Mouse (Mus musculus) neutrophil, adult 5-6 weeks (primary cell): ENCODE data around the gene Tmpo. TPM values are rescaled to one million over a fixed set of nuclear protein-coding genes. Genes with fewer than 3 reads are reported as not detected.
"Not testable (repeated sequence)": the region's sequence is repeated elsewhere in the genome, so short reads cannot be mapped to it uniquely, and the experiment has no call there.

Experiments
- ATAC-seq: fragments of 151-379, 151-347 bp; 2 replicates; pipeline ENCODE4 v1.8.0; 2017; ENCODE audit warnings: mild to moderate bottlenecking, moderate TSS enrichment; ENCODE audit not compliant: insufficient number of reproducible peaks, poor library complexity, low FRiP score, severe bottlenecking; ENCODE audit errors: extremely low read depth
- total RNA-seq: library from RNA; stranded (forward); fragments of 200-1000 nt; gene quantifications from 2 replicates; pipeline ENCODE4 v1.2.3, GENCODE M21; 2017

Tmpo gene
- total RNA-seq, 1 experiment from 2014 or later: 326 TPM

GRCm38 (mm10) chr10:91187872-91188271 lies 6.8 kb upstream of the Tmpo start:
- peak; percentile 89 for ATAC-seq

GRCm38 (mm10) chr10:91187349-91187748 lies 6.2 kb upstream of the Tmpo start:
- no peak for ATAC-seq

GRCm38 (mm10) chr10:91185721-91186120 lies 4.6 kb upstream of the Tmpo start:
- no peak for ATAC-seq

DNA sequence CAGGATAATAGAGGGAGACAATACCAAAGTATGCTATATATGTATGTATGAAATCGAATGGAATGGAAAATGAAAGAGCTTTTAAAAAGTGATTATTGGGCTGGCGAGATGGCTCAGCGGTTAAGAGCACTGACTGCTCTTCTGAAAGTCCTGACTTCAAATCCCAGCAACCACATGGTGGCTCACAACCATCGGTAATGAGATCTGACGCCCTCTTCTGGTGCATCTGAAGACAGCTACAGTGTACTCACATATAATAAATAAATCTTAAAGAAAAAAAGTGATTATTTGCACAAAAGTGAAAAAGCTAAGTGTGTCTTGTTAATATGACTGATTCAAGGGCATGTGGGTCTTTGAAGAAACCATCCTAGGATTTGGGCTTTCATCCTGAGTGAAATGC lies 3.8 kb upstream of the Tmpo start:
- ATAC-seq: not testable (repeated sequence)

- ATAC-seq: no peak
Measured at GRCm38 (mm10) chr10:91183316-91183715, 2.2 kb upstream of the Tmpo start.

- ATAC-seq: no peak
Measured at GRCm38 (mm10) chr10:91182291-91182990, 1.3 kb upstream of the Tmpo start.

DNA sequence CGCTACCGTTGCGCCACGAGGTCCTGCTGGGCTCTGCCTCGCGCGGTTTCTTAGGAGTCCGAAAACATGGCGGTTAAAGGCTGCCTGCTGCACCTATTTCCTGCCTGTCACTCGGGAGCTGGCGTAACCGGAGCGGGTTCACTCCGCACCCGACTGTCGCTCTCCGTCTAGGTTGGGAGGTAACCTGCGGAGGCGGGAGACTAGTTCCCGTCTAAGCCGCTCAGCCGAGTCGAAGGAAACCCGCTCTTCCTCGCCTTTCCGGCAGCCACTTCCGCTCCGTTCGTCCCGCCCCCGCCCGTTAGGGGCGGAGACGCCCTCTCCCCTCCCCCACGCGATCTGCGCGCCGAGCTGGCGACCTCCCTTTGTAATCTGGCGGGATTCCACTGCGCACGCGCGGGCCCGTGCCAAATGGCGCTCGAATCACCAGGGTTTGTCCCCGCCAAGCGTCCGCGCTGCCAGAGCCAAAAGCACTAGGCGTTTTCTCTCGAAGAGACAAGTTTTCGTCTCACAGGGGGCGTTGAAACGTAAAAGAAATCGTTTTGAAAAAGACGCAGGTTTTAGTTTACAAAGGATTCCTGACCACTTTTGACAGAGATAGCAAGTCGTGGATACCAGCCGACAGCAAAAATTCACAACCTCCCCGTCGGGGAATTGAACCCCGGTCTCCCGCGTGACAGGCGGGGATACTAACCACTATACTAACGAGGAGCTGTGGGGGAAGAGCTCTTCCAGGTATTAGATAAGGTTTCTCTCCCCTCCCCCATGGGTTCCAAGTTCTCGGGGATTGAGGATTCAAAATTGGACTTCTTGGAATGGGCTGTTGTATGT lies 560 bp upstream of the Tmpo start:
- peak; percentile 88 for ATAC-seq

GRCm38 (mm10) chr10:91180301-91180700 lies 814 bp downstream of the Tmpo start:
- ATAC-seq: no peak

DNA sequence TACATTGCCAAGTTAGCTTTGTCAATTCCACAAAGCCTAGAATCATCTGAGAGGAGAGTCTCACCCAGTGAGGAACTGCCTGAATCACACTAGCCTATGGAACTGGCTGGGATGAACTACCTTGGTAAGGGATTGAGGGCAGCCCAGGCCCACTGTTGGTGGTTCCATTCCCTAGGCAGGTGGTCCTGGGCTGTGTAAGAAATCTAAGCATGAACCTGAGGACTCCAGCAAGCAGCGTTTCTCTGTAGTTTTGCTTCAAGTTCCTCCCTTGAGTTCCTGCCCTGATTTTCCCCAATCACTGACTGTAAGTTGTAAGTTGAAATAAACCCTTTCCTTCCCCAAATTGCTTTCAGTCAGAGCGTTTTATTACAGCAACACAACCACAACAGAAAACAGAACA lies 1.3 kb downstream of the Tmpo start:
- no peak for ATAC-seq

DNA sequence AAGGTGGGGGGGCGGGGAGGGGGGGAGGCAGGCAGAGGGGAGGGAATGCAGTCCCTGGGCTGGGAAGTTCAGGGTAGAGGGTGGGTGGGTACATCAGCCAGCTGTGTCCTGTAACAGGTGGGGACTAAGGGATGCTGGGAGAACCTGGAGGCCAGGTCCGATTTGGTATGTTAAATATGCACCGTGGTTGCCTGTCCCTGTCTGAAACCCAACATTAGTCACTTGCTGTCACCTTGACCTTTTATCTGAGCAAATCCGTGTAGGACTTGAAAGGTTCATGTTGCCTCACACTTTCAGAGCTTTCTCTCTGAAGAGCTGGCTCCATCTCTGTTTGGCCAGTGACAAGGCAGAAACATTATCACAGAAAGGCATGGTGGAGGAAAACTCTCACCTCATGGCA lies 3.9 kb downstream of the Tmpo start:
- ATAC-seq: no peak

- ATAC-seq: no peak
Measured at GRCm38 (mm10) chr10:91172329-91173100, 8.6 kb downstream of the Tmpo start.

DNA sequence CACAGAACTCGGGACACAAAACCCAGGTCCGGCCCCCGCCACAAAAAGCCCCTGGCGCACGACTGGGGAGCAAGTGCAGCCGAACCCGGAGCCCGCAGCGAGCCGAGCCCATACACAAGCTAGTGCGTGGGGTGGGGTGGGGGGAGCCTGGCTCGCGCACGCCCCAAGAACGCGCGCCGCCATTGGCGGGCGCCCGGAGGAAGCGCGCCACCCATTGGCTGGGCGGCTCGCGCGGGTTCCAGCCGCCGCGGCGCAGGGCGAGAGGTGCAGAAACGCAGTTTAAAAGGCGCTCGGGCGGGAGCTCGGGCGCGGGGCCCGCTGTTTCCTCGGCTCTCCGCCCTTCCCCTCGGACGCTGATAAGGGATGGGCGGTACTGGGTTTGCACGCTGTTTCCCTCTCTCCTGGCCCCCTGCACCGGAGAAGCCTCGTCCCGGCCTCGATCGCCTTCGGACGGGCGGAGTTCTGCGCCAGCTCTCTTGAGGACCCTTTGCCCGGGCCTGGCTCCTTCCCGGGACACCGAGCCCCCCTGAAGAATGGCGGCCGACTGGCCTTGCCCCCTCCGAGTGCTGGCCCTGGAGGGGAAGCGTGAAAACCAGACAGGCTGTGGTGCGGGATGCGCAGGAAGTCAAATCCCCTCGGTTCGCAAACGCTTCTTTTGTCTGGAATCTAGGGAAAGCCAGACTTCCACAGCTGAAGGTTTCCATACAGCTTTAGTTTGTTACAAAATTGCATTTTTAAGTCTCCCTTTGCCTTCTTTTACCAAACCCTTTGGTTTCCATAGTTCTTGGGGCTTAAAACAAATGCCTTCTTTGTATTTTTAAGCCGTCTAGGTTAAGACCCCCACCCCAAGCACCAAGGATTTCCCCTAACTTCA lies 9.4 kb downstream of the Tmpo start:
- peak; percentile 69 for ATAC-seq

DNA sequence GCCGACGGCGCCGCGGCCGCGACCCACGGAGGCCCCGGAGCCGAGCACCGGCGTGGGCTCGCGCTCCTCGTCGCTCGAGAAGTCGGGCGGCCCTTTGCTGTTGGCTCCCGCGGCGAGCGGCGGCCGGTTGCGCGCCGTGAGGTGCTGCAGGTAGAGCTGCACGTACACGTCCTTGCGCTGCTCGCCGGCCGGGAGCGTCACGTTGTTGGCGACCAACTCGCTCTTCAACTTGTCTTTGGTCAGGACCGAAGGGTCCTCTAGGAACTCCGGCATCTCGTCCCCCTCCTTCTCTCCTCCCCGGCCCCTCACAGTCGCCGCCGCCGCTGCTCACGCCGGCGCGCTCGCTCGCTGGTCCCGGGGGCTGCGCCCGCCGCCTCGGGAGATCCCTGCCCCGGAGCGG lies 10.1 kb downstream of the Tmpo start:
- no peak for ATAC-seq

DNA sequence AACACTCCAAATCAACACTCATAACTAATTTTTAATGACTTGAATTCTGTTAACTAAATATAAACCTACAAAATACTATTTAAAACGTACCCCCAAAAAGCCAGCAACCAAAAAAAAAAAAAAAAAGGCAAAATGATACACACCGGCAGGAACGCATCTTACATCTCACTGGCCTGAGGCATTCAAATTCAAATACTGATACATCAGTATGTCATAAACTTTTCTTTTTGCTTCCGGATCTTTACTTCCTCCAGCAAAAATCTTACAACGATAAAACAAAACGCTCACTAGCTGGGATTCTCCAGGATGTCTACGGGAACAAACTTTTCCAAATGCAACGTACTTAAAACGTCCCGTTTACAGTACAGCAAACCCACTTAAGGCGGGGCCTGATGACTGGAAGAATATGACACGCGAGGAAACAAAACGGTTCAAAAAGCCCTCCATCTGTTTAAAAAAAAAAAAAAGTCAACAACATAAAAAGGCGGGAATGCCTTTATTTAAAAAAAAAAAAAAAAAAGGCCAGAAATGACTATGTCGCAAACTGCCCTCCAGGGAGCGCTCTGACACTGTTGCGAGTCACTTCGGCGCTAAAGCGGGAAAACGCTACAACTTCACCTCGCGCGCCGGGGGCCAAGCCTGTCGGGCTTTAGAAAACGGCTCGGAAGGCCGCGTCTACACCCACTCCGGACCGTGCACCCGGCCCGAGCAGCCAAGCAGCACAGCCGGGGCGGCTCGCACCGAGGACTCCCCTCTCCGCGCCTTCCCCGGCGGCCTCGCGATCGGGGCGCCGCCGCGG lies 10.8 kb downstream of the Tmpo start:
- peak; percentile 76 for ATAC-seq

- no peak for ATAC-seq
Measured at GRCm38 (mm10) chr10:91169414-91170065, 11.6 kb downstream of the Tmpo start.

DNA sequence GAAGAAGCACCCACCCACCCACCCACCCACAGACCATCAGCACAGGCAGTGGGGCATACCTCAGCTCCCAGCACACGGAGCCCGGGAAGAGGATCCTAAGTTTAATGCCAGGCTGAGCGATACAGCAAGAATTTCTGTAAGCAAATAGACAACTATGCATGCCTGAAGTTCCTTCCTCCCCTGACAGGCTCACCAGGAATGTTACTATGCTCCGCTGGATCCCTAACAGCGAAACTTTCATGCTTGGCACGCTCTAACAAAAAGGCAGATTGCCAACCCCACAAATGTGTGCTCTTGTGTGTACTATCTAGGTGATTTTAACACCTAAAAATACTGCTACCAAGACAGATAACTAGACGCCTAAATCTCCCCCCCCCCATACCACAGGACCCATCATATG lies 13.8 kb downstream of the Tmpo start:
- no peak for ATAC-seq

DNA sequence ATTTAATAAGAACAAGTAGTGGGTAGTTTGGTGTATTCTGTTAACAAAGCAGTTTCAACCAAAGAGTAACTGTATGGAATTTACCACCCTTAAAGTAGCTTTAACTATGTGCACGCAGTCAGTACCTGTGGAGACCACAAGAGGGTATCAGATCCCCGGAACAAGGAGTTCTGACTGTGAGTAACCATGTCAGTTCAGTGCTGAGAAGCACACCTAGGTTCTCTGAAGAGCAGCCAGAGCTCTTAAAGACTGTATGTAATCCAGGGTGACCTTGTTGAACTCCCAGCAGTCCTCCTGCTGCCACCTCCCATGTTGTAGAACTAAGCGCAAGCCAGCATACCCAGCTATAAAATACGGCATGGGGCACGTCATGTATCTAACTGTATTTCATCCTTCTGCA lies 14.2 kb downstream of the Tmpo start:
- peak; percentile 76 for ATAC-seq

DNA sequence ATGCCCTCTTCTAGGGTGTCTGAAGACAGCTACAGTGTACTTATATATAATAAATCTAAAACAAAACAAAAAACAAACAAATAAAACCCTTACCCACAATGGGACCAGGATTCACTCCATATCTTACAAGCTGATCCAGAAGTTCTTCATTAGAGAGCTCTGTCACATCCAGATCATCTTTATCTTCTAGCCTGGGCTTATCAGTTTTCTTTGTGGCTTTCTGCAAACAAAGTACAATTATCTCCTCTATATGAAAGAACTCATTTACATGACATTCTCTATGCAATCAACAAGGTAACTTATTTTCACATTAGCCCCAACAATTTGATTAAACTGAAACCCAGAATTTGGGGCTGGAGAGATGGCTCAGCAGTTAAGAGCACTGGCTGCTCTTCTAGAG lies 15.3 kb downstream of the Tmpo start:
- ATAC-seq: no peak
